Mouse (Mus musculus) heart, embryonic 11.5 days (tissue): ENCODE results near the gene Rpl29. TPM values are rescaled to one million over a fixed set of nuclear protein-coding genes. Genes with fewer than 3 reads are reported as not detected.
A peak's percentile ranks its signal among the peaks of the same experiment; 100 is the strongest.

ENCODE experiments used
- ATAC-seq: fragments of 200-750 bp; cut with Nextera tagmentation; replicated peaks from 2 replicates; pipeline ENCODE4 v1.8.0; 2017; ENCODE audit warnings: moderate library complexity; ENCODE audit not compliant: insufficient number of reproducible peaks, low FRiP score, low TSS enrichment
- H3K27ac ChIP-seq: fragments of 300-500 bp; sonication (generic); 2 replicates; pipeline ENCODE4 v1.5.1; 2014; ENCODE audit warnings: mild to moderate bottlenecking, low read depth, low read length
- H3K27me3 ChIP-seq: fragments of 300-500 bp; sonication (generic); 2 replicates; pipeline ENCODE4 v1.6.1; 2014; ENCODE audit warnings: mild to moderate bottlenecking, low read length, mixed read lengths; ENCODE audit not compliant: control insufficient read depth, insufficient read depth
- H3K36me3 ChIP-seq: fragments of 300-500 bp; sonication (generic); 2 replicates; pipeline ENCODE4 v1.6.1; 2014; ENCODE audit warnings: mild to moderate bottlenecking, low read length, moderate library complexity, mixed read lengths; ENCODE audit not compliant: control insufficient read depth, insufficient read depth
- H3K4me1 ChIP-seq: fragments of 300-500 bp; sonication (generic); 2 replicates; pipeline ENCODE4 v1.6.1; 2014; ENCODE audit warnings: low read length; ENCODE audit not compliant: control insufficient read depth, insufficient read depth
- H3K4me2 ChIP-seq: fragments of 300-500 bp; sonication (generic); 2 replicates; pipeline ENCODE4 v1.6.1; 2014; ENCODE audit warnings: mild to moderate bottlenecking, moderate library complexity
- H3K4me3 ChIP-seq: fragments of 300-500 bp; sonication (generic); 2 replicates; pipeline ENCODE4 v1.5.1; 2014; ENCODE audit warnings: low read depth, low read length
- H3K9ac ChIP-seq: fragments of 300-500 bp; sonication (generic); 2 replicates; pipeline ENCODE4 v1.6.1; 2014; ENCODE audit warnings: mild to moderate bottlenecking, low read depth, low read length, moderate library complexity
- H3K9me3 ChIP-seq: fragments of 300-500 bp; sonication (generic); replicated peaks from 2 replicates; pipeline ENCODE4 v1.6.1; 2016; ENCODE audit warnings: low read length; ENCODE audit not compliant: control insufficient read depth
- WGBS: fragments of 180-500 bp; shearing (Covaris S2); extraction: QIAGEN DNeasy Blood & Tissue Kit; methylation state at CpG from one replicate; pipeline ENCODE4 v1.1.7; 2014; ENCODE audit not compliant: insufficient replicate concordance; 5-methylcytosine and 5-hydroxymethylcytosine counted together
- polyA plus RNA-seq: library from polyadenylated mRNA; unstranded; fragments of >200 nt; fragmentation: Nextera tagmentation; extraction: Ambion mirVana; gene quantifications from 2 replicates; pipeline ENCODE4 v1.2.1, GENCODE M21; 2014

Gene Rpl29
- polyA plus RNA-seq: 695 and 851 TPM in 2 replicates

DNA sequence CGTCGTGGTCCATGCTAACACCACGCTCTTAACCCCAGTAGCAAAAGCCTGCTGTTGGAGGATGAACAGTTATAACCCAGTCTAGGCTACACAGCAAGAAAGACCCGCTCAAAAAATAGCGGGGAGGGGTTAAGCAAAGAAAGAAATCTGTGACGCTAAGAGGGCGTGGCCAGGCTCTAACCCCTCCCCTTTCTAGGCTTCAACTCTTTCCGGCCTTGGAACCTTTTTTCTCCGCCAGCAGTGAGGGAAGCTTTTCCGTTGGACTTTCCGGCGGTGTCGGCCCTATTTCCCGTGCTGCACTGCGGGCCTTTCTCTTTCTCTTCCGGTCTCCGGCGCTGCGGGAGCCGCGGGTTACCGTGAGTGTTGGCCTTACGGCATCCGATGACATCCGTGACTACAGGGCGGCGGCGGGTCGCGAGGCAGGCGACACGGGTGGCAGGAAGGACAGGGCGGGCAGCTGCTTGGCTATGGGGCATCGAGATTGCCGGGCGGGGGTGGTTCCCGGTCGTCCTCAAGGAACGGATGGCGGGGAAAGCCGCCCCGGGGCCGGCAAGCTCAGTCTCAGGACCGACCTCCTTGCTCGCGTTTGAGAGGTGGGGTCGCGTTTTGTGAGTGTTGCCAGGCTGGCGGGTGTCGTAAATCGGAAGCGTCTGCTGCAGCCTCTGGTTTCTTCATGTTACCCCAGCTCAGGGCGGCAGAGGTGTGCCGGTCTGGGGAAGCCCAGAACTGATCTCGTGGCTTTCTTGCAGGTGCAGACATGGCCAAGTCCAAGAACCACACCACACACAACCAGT is at the start of gene Rpl29:
TSS of gene Rpl29 (plus strand) at position 234 of the 794 bp plus-strand sequence.
- peak; percentile 81 for ATAC-seq

DNA sequence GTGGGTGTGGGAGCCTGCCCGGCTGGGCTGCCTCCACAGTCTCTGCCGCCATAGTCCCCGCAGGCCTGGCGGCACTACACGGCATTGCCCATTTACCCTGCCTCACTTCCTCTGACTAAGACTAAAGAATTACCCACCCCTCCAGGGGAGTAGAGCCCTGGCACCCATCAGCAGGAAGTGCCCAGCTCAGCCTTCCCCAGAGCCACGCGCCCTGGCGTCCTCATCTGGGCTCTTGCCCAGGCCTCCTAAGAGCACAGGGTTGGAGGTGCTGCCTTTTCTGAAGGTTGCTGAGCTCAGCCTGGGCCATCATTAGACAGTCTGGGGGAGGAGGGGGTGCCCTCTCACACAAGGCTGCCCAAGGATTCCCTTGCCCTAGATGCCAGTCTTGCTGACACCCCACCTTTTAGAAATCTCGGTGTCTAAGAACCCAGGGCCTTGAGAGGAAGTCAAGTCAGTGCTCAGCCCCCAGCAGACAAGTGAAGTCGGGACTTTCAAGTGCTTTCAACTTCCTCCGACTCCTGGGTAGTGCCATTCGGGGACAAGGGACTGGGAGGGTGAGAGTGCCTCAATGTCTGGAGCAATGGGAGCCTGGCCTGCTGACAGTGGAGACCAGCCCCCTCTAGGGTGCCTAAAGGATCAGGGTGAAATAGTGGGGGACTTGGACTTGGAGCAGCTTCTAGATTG is 42.9 kb upstream of the Rpl29 start:
- no peaks in the 10 kb centered on the region for H3K27me3 ChIP-seq
- peaks cover 5% of the 10 kb centered on the region; the same call in 1 of the 2 replicates for H3K9me3 ChIP-seq
- no peak overlapping the region for H3K27ac ChIP-seq
- ATAC-seq: no peak
- H3K4me2 ChIP-seq: no peak overlapping the region
- no peaks in the 10 kb centered on the region for H3K36me3 ChIP-seq
- H3K4me3 ChIP-seq: no peak overlapping the region
- no peak overlapping the region for H3K9ac ChIP-seq
- H3K4me1 ChIP-seq: peaks cover 23% of the 10 kb centered on the region
- whole genome bisulfite sequencing: 85% methylated on average over 12 of the region's 12 CpGs

More for the DNA sequence above, at the start of gene Rpl29:
- H3K27me3 ChIP-seq: no peaks in the 10 kb centered on the region
- WGBS: under 1% methylated on average over 55 of the region's 55 CpGs
- peak within 1 kb of the TSS; percentile 96 for H3K27ac ChIP-seq
- H3K9me3 ChIP-seq: no peaks in the 10 kb centered on the region
- peak within 1 kb of the TSS; percentile 74 for H3K4me3 ChIP-seq
- peaks cover 10% of the 10 kb centered on the region for H3K4me1 ChIP-seq
- H3K9ac ChIP-seq: peak within 1 kb of the TSS; percentile 90
- H3K36me3 ChIP-seq: peaks cover 18% of the 10 kb centered on the region
- peak within 1 kb of the TSS; percentile 84 for H3K4me2 ChIP-seq

DNA sequence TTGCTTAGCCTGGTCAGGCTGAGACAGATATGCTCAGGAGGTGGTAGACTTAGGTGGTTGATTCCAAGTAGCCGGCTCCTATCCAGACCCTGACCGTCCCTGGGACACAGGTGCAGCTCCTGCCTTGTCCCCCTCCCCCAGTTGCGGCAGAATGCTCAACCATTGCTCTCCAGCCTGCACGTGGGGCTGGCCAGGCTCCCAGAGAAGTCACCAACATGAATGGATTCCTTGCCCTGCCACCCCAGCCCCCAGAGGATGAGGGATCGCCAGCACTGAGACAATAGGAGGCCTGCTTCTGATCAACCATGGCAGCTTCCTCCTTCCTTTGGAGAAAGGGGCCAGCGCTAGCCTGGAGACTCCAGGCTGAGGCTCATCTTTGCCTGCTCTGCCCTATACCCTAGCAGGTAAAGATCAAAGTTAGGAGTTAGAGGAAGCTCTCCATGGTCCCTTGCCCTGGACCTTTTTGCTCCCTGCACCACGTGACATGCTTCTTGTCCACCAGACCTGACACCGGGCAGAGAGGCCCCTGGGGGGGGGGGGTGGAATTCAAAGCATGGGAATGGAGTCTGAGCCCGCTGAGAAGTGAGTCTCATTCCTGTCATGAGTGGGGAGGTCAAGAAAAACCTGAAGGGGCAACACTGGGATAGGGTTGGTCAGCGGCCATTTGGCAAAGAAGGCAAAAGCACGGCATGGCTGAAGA is 36.3 kb upstream of the Rpl29 start:
- peaks cover 45% of the 10 kb centered on the region for H3K4me1 ChIP-seq
- no peak overlapping the region for H3K4me3 ChIP-seq
- H3K4me2 ChIP-seq: no peak overlapping the region
- WGBS: 51% methylated on average over 11 of the region's 11 CpGs
- no peaks in the 10 kb centered on the region for H3K27me3 ChIP-seq
- no peak overlapping the region for H3K27ac ChIP-seq
- H3K36me3 ChIP-seq: no peaks in the 10 kb centered on the region
- no peak overlapping the region for H3K9ac ChIP-seq
- peaks cover 5% of the 10 kb centered on the region; the same call in 1 of the 2 replicates for H3K9me3 ChIP-seq
- 0 out of 2 replicates have a peak, but pooled peaks have one; percentile 3 for ATAC-seq

DNA sequence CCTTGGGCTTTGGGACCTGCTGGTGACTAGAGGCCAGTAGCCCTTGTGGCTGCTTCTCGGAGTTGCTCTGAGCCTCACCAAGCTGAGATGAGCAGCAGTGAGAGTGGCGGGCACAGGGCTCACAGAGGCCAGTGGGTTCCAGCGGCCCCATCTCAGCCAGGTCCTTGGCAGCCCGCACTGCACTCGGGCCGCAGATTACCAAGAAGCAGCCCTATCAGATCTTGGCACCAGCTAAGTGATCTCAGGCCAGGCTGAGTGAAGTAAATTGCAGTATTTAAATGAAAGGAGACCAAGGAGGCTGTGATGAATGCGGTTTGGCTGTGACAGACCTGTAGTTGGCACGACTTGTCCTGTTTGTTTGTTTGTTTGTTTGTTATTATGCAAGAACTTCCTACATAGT is 35.7 kb upstream of the Rpl29 start:
- peaks cover 5% of the 10 kb centered on the region; the same call in 1 of the 2 replicates for H3K9me3 ChIP-seq
- no peaks in the 10 kb centered on the region for H3K36me3 ChIP-seq
- H3K4me2 ChIP-seq: no peak overlapping the region
- no peak overlapping the region for H3K9ac ChIP-seq
- 81% methylated on average over 8 of the region's 8 CpGs for WGBS
- H3K27me3 ChIP-seq: no peaks in the 10 kb centered on the region
- H3K4me1 ChIP-seq: peaks cover 48% of the 10 kb centered on the region
- H3K27ac ChIP-seq: no peak overlapping the region
- H3K4me3 ChIP-seq: no peak overlapping the region
- no peak for ATAC-seq

DNA sequence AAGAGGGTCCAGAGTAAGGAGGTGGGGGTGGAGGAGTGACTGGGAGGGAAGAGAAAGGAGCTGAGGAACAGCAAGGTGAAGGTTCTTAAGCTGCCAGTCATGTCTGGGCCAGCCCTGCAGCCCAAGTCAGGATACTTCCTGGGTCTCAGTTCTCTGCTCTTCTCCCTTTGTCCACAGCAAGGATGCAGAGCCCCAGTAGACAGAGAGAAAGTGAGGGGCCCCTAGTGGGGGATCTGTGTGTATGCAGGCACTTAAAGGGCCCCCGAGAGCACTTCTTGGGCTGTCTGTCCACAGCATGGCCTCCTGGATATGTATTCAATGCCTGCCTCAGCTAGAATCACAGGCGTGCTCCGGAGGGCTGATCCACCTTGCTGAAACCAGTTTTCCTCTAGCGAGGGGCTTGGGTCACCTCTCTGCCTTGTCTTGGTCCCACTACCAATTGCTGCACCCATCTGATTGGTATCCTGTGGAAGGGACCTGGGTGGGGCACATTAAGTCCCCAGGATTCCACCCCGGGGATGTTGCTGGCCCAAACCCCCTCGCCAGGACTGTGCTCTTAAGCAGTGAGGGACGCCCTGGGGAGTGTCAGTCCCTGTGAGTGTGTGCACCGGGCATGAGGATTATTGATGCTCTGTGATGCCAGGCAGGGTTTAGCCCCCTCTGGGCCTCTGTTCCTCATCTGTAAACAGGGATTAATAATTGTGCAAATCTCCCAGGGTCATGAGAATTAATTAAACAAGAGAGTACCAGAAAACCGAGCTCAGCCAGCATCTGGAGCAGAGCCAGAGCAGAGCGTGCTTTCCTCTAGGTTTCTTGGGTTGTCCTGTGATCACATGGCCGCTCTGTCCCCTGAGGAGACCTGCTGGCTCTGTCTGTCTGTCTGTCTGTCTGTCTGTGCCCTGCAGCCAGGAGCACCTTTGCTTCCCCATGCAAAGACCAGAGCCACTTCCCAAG is 34.3 kb upstream of the Rpl29 start:
- Histone ChIP-seq H3K36me3 (no peaks in the 10 kb centered on the region), H3K27ac (no peak overlapping the region), H3K4me3 (no peak overlapping the region), H3K4me2 (no peak overlapping the region), H3K4me1 (peaks cover 50% of the 10 kb centered on the region), H3K27me3 (no peaks in the 10 kb centered on the region), H3K9ac (peak overlapping the region; percentile 46; the same call in 1 of the 2 replicates), H3K9me3 (no peaks in the 10 kb centered on the region)
- 0 out of 2 replicates have a peak, but pooled peaks have one; percentile 12 for ATAC-seq
- 58% methylated on average over 11 of the region's 11 CpGs for WGBS

DNA sequence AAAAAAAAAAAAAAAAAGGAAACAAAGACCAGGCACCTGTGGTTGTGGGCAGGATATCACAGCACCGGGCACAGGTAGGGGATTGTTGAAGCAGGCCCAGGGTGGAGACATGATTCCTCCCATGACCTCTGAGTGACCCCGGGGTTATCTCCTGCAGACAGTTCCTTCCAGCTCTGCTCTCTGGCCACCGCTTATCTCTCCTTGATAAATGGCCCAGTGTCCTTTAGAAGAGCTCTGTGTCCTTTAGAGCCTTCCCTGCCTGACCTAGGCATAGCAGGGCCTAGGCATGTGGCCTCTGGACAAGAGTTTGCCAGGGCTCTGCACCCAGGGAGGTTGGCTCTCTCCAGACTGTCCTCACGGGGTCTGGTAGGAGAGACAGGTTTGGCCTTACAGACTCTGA is 31.5 kb upstream of the Rpl29 start:
- H3K27ac ChIP-seq: peak overlapping the region; percentile 73

DNA sequence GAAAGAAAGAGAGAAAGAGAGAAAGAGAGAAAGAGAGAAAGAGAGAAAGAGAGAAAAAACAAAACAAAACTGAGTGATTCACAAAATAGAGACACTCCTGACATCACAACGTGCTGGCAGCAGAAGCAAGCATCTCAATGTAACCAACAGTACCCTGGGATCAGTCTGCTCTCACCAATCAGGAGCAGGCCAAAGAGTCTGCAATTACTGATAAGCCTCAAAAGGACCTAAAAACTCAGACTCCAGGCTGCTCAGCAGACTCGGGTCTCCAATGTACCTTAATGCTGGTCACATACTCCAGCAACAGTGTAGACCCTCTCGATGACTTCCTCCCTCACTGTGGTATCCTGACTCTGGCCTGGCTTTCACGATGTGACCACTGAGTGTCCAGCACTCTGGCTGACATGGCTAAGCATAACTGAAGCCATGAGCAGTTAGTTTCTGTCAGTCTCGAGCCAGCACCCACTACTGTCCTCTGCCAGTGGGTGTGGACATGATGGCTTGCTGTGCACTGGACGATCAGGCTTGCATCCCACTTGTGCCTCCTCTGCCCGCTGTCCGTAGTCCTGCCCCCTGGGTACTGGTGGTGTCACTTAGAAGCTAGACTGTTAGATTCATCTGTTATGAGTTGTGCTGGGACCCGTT is 30.5 kb upstream of the Rpl29 start:
- Histone ChIP-seq H3K27me3 (no peaks in the 10 kb centered on the region), H3K27ac (no peak overlapping the region), H3K9ac (no peak overlapping the region), H3K4me3 (no peak overlapping the region), H3K4me2 (no peak overlapping the region), H3K4me1 (peaks cover 41% of the 10 kb centered on the region), H3K36me3 (no peaks in the 10 kb centered on the region), H3K9me3 (no peaks in the 10 kb centered on the region)
- 62% methylated on average over 9 of the region's 9 CpGs for WGBS
- no peak for ATAC-seq

More for the DNA sequence above, 31.5 kb upstream of the Rpl29 start:
- Histone ChIP-seq H3K36me3 (no peaks in the 10 kb centered on the region), H3K4me1 (peaks cover 41% of the 10 kb centered on the region), H3K9ac (no peak overlapping the region), H3K4me3 (no peak overlapping the region), H3K4me2 (0 out of 2 replicates have a peak overlapping the region, but pooled peaks have one; percentile 9), H3K27me3 (no peaks in the 10 kb centered on the region), H3K9me3 (no peaks in the 10 kb centered on the region)
- WGBS: 20% methylated on average over 4 of the region's 4 CpGs
- peak; percentile 41; the same call in 1 of the 2 replicates for ATAC-seq
